In genomic region chr3:108289311-108290130, GRCm38 (mm10) we compare ENCODE assay signal across 17 mouse cellular contexts. TPM values are rescaled to one million over a fixed set of nuclear protein-coding genes. Genes with fewer than 3 reads are reported as not detected.
DNase-seq lines count a peak whose midpoint lies in the region; ATAC-seq and TF ChIP-seq lines count a peak whose summit lies in the region.
"Had no signal": no experiment of that assay in that cellular context is flagged by ENCODE, and none has a peak within 500 bp of the region (broad histone marks: within the 10 kb centered on the region; RNA-seq: fewer than 3 reads in every experiment).

No protein-coding gene starts in this region.

- no peak for TF ChIP-seq CTCF in layer of hippocampus, adult 2 months (conservative IDR thresholded peaks at IDR 0.05)

- no peaks in the 10 kb centered on the region for H3K27me3 ChIP-seq in forebrain, embryonic 16.5 days (replicated peaks; ENCODE audit: control insufficient read depth, insufficient read depth, low read length)
- H3K27me3 ChIP-seq in hindbrain, embryonic 16.5 days (replicated peaks; ENCODE audit: control insufficient read depth, insufficient read depth, low read length): no peaks in the 10 kb centered on the region
- H3K27me3 ChIP-seq: forebrain, embryonic 15.5 days; midbrain, embryonic 12.5 days; neural tube, embryonic 12.5 days; Patski had no signal

- peak overlapping the region; percentile 92 for H3K27ac ChIP-seq in layer of hippocampus, adult 2 months
- no peak overlapping the region for H3K27ac ChIP-seq in forebrain, embryonic 16.5 days (ENCODE audit: low read length)
- no peak overlapping the region for H3K27ac ChIP-seq in hindbrain, embryonic 16.5 days (ENCODE audit: low read depth, low read length)
- H3K27ac ChIP-seq: liver, embryonic 13.5 days; midbrain, embryonic 12.5 days; neural tube, embryonic 12.5 days had no signal

- H3K9me3 ChIP-seq in forebrain, embryonic 16.5 days (ENCODE audit: control insufficient read depth, low read length): no peaks in the 10 kb centered on the region
- H3K9me3 ChIP-seq in hindbrain, embryonic 16.5 days (ENCODE audit: control insufficient read depth, low read length): no peaks in the 10 kb centered on the region
- H3K9me3 ChIP-seq: forebrain, embryonic 15.5 days; liver, embryonic 13.5 days; midbrain, embryonic 12.5 days; neural tube, embryonic 12.5 days had no signal

- no peak overlapping the region for H3K4me3 ChIP-seq in layer of hippocampus, adult 2 months
- H3K4me3 ChIP-seq in forebrain, embryonic 16.5 days (replicated peaks; ENCODE audit: low read length): no peak overlapping the region
- no peak overlapping the region for H3K4me3 ChIP-seq in hindbrain, embryonic 16.5 days (ENCODE audit: low read length)
- H3K4me3 ChIP-seq: forebrain, embryonic 15.5 days; liver, embryonic 13.5 days; midbrain, embryonic 12.5 days; neural tube, embryonic 12.5 days had no signal

- no peak overlapping the region for H3K9ac ChIP-seq in forebrain, embryonic 16.5 days (replicated peaks; ENCODE audit: low read depth, low read length)
- H3K9ac ChIP-seq in hindbrain, embryonic 16.5 days (ENCODE audit: low read depth, low read length): no peak overlapping the region
- H3K9ac ChIP-seq: forebrain, embryonic 15.5 days; liver, embryonic 13.5 days; midbrain, embryonic 12.5 days; neural tube, embryonic 12.5 days had no signal

- 80% methylated on average over 13 of the region's 13 CpGs for WGBS in forebrain, embryonic 16.5 days
- 84% methylated on average over 13 of the region's 13 CpGs for WGBS in hindbrain, embryonic 16.5 days

- H3K4me1 ChIP-seq in forebrain, embryonic 16.5 days (replicated peaks; ENCODE audit: control insufficient read depth, insufficient read depth, low read length): peaks cover 68% of the 10 kb centered on the region
- H3K4me1 ChIP-seq in hindbrain, embryonic 16.5 days (ENCODE audit: control insufficient read depth, insufficient read depth, low read depth, low read length): peaks cover 44% of the 10 kb centered on the region

- no peaks in the 10 kb centered on the region for H3K36me3 ChIP-seq in forebrain, embryonic 16.5 days (ENCODE audit: control insufficient read depth, insufficient read depth)
- H3K36me3 ChIP-seq in hindbrain, embryonic 16.5 days (ENCODE audit: control insufficient read depth, insufficient read depth, low read length): no peaks in the 10 kb centered on the region
- H3K36me3 ChIP-seq: forebrain, embryonic 15.5 days; liver, embryonic 13.5 days; midbrain, embryonic 12.5 days; neural tube, embryonic 12.5 days had no signal

- no peak overlapping the region for H3K4me2 ChIP-seq in forebrain, embryonic 16.5 days (ENCODE audit: low read length)
- no peak overlapping the region for H3K4me2 ChIP-seq in hindbrain, embryonic 16.5 days (ENCODE audit: low read length)
- H3K4me2 ChIP-seq: forebrain, embryonic 15.5 days; liver, embryonic 13.5 days had no signal

- DNase-seq in heart, adult 11 months: peak; percentile 79
- no peak for DNase-seq in heart, postnatal 14 days
- DNase-seq in layer of hippocampus, adult 2 months (ENCODE audit: low spot score in 2 of 2): no peak
- no peak for DNase-seq in layer of hippocampus, adult 8-10 months (ENCODE audit: low spot score in 2 of 2)
- peak; percentile 78 for DNase-seq in adipocyte (ENCODE audit: low spot score)
- DNase-seq in lung, postnatal 14 days: peak; percentile 42
- DNase-seq: cerebellum, adult 9-10 months; kidney, postnatal 4 days; liver, embryonic 13.5 days; retina, postnatal 1 day; spleen, adult 18-20 months had no signal

- ATAC-seq in forebrain, embryonic 16.5 days: no peak
- ATAC-seq in hindbrain, embryonic 16.5 days: no peak
- ATAC-seq: forebrain, embryonic 15.5 days; Patski had no signal

- intact Hi-C loops in heart, postnatal 14 days (cut with DNase I): loop anchor here (5.0 to 10.0 kb wide), 2 partner anchors 33 to 265 kb away; no protein-coding TSS in a partner anchor

RNA-seq across cellular contexts. Expression of gene Sort1, which starts 5.6 kb away (rescaled TPM):
- total RNA-seq in heart, postnatal 14 days (2021): 10 to 100 TPM; 19.8 to 24.1 TPM
- total RNA-seq in layer of hippocampus, adult 2 months (2021): 100 to 1,000 TPM; 360 to 361 TPM
- 100 to 1,000 TPM; 329 to 381 (median 353) TPM for total RNA-seq in layer of hippocampus, adult 8-10 months (2022)
- polyA plus RNA-seq in forebrain, embryonic 16.5 days (2015; fragmentation: Nextera tagmentation; extraction: Ambion mirVana): 19.5 and 22.6 TPM in 2 replicates
- 9.4 and 11.6 TPM in 2 replicates for polyA plus RNA-seq in hindbrain, embryonic 16.5 days (2015; fragmentation: Nextera tagmentation; extraction: Ambion mirVana)

RNA-seq across cellular contexts. Expression of gene Psma5, which starts 32.8 kb away (rescaled TPM):
- total RNA-seq in heart, postnatal 14 days (2021): 10 to 100 TPM; 58.9 to 62.4 TPM
- total RNA-seq in layer of hippocampus, adult 2 months (2021): 10 to 100 TPM; 68.2 to 76.8 TPM
- 10 to 100 TPM; 75.1 to 78.6 (median 77.7) TPM for total RNA-seq in layer of hippocampus, adult 8-10 months (2022)
- polyA plus RNA-seq in forebrain, embryonic 16.5 days (2015; fragmentation: Nextera tagmentation; extraction: Ambion mirVana): 265 and 266 TPM in 2 replicates
- polyA plus RNA-seq in hindbrain, embryonic 16.5 days (2015; fragmentation: Nextera tagmentation; extraction: Ambion mirVana): 235 and 246 TPM in 2 replicates

Comparison
In these comparisons a context has a peak if more than half of its experiments do, and no peak if none do; other contexts are left out.
1. DNase-seq: peak in heart, adult 11 months (single experiment), adipocyte (single experiment) and lung, postnatal 14 days (single experiment); none in heart, postnatal 14 days (0 of 2), layer of hippocampus, adult 2 months (0 of 2) and layer of hippocampus, adult 8-10 months (0 of 2).
2. RNA of gene Sort1, which starts 5.6 kb away (total RNA-seq): 329 to 381 TPM in layer of hippocampus, adult 8-10 months and 360 to 361 TPM in layer of hippocampus, adult 2 months; 19.8 to 24.1 TPM in heart, postnatal 14 days; every median in the first group is over 10 times any median in the second.